Mouse (Mus musculus) spleen, adult 2 months (tissue): ENCODE results near the gene Chit1.

Experiments
- CTCF ChIP-seq: fragments of 200-500 bp; IDR thresholded peaks from 2 replicates; pipeline ENCODE4 v1.5.1; 2011; ENCODE audit warnings: mild to moderate bottlenecking, inconsistent platforms; ENCODE audit not compliant: insufficient read depth, insufficient read length, insufficient replicate concordance; ENCODE audit errors: extremely low read depth
- POLR2A ChIP-seq: fragments of 200-500 bp; IDR thresholded peaks from 2 replicates; pipeline ENCODE4 v1.6.1; 2011; ENCODE audit warnings: low read depth, low read length, inconsistent platforms

GRCm38 (mm10) chr1:134086017-134086416 lies 25.0 kb upstream of the Chit1 start:
- TF ChIP-seq CTCF: no peak
- no peak for TF ChIP-seq POLR2A
